Mouse (Mus musculus): Measurements from ENCODE around the gene Shank1. TPM values are rescaled to one million over a fixed set of nuclear protein-coding genes. Genes with fewer than 3 reads are reported as not detected.
"Not testable (repeated sequence)": the region's sequence is repeated elsewhere in the genome, so short reads cannot be mapped to it uniquely, and the experiment has no call there.

Gene Shank1
- total RNA-seq (2022) = under 1 TPM; 0.17 to 0.43 (median 0.34) TPM

DNA sequence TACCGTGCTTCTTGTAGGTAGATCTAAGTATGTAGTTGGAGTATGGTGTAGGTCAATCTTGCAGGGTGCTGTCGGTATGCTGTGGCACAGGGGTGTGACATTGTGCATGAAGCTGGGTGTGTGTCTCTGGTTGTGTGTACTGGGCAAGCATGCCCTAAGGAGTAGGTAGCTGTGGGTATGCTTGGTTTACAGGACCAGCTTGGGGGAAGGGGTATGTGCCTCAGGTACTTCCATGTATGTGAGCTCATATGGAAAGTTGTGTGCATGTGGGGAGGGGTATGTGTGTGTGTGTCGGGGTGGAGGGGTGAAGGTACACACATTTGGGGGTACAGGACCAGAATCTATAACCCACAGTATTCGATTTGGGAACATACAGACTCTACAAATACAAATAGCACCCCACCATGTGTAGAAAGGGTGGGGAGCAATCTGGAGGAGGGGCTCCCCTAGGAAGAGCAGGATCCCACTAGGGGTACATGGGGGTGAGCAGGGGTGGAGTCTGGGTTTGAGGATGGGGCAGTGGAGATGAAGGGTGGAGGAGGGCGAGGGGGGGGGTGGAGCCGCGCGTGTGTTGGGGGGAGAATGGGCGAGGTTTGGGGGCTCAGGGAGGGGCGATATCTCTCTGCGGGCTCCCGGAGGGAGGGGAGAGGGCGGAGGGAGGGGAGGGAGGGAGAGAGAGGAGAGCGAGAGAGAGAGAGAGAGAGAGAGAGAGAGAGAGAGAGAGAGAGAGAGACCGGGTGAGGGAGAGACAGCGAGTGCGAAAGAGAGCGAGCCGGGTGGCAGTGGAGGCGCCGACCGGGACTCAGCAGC lies at the start of gene Shank1:
TSS of gene Shank1 (plus strand) at position 779 of the 810 bp plus-strand sequence.
- DNase-seq (ENCODE audit: low spot score in 2 of 2) = no peak

DNA sequence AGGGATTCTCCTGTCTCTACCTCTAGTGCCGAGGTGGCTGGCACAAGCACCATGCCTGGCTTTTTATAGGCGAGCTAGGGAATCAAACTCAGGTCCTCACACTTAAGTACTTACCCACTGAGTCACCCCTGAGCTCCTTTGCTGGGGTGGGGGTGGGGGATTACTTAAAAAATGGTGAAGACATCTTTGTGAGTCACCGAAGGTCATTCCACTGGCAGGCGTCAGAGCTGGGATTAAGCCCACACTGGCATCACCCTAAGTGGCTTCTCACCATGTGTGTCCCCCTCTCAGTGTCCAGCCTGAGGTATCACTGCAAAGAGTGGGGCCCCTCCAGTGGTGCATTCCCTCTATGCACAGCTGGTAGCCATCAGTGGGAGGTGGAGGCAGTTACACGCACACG lies 49.6 kb upstream of the Shank1 start:
- DNase-seq (ENCODE audit: low spot score in 2 of 2) = no peak

- DNase-seq (ENCODE audit: low spot score in 2 of 2) = no peak
Measured at GRCm38 (mm10) chr7:44261147-44261546, 48.9 kb upstream of the Shank1 start, which contains the start of gene Gm15517. Gene Gm15517, plus strand, starts transcription at chr7:44261447.

DNA sequence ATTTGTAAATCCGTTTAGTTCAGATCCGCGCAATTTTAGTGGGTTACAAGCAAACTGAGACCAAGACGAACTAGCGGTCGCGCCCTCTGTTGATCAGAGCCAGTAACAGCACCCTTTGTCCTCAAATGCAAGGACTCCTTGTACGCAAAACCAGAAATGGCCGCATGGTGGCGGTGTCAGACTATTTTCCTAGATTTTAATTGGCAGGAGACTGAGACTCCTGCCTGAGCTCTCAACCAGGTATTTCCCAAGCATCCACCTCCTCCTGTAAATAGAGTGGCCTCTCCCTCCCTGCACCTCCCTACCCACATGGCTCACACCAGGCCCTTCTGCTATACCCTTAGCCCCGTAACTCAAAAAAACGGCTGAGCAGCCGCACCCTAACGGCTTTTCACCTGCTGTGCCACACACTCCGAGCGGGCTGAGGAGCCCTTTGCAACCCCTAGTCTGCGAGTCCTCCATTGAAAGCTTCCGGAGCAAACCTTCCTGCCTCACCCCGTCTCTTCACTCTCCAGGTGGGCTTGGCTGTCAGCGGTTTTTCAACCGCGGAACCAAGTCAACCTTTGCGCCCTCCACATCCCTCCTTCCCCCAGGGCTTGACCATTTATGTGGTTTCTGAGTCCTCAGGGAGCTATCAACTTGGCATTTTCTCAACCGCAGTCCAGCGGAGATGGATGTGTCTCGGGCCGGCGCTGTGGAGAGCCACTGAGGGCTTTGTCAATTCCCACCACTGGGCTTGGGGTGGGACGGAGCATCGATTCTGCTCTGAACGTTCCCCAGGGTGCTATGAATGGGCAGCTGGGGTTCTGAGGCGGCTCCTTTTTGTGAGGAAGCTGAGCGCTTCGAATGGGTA lies 47.0 kb upstream of the Shank1 start:
- DNase-seq (ENCODE audit: low spot score in 2 of 2) = peak; percentile 87

DNA sequence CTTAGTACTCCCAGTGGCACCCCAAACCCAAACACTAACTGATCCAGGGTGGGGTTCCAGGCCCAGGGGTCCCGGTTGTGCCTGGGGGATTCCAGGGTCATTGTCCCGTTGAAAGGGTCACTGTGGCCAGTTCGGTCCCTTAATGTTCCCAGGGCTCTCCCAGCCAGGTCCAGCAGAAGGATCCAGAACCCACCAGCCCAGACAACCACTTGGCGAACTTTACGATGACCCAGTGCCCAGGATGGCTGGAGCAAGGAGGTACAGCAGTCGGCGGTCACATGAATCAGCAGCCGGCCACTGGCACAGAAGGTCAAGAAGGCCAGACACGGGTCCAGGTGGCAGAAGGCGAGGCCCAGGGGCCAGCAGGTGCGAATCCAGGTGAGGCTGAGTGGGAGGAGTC lies 41.9 kb upstream of the Shank1 start:
- DNase-seq (ENCODE audit: low spot score in 2 of 2) = no peak

GRCm38 (mm10) chr7:44269397-44269796 lies 40.7 kb upstream of the Shank1 start:
- DNase-seq (ENCODE audit: low spot score in 2 of 2) = no peak

- DNase-seq (ENCODE audit: low spot score in 2 of 2) = no peak
Measured at GRCm38 (mm10) chr7:44271309-44271708, 38.7 kb upstream of the Shank1 start.

- DNase-seq (ENCODE audit: low spot score in 2 of 2) = no peak
Measured at GRCm38 (mm10) chr7:44272546-44272945, 37.5 kb upstream of the Shank1 start.

- no peak for DNase-seq (ENCODE audit: low spot score in 2 of 2)
Measured at GRCm38 (mm10) chr7:44273446-44273845, 36.6 kb upstream of the Shank1 start.

DNA sequence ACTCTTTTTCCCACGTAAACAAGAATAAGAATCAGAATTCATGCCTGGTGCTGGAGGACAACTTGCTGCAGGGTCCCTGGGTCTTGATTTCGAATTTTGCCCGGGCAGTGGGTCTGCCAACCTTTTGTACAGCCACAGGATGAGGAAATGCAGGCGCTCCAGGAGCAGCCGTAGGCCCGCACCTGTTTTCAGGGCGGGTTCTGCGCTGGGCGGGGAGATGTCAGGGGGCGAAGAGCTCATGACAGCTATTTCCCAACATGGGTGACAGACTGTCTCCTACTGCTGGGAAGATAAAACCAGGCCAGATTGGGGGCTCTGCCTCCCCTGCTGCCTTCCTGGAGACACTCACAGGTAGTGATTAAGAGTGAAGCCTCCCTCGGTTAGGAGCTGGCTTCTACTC lies 36.0 kb upstream of the Shank1 start:
- no peak for DNase-seq (ENCODE audit: low spot score in 2 of 2)

GRCm38 (mm10) chr7:44275546-44275945 lies 34.5 kb upstream of the Shank1 start:
- no peak for DNase-seq (ENCODE audit: low spot score in 2 of 2)

GRCm38 (mm10) chr7:44276461-44277249 lies 33.4 kb upstream of the Shank1 start:
- no peak for DNase-seq (ENCODE audit: low spot score in 2 of 2)

DNA sequence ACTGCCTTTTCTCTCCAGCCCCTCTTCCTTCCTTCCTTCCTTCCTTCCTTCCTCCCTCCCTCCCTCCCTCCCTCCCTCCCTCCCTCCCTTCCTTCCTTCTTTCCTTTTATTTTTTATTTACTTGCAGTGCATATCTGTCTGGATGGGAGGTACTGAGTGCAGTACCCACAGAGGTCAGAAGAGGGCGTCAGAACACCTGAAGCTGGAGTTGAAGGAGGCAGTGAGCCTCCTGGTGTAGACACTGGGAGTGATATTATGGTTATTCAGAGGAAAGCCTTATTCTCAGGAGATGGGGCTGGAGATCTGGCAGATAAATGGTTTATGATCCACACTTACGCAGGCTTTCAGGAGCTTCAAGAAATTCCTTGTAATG lies 32.8 kb upstream of the Shank1 start:
- DNase-seq (ENCODE audit: low spot score in 2 of 2) = no peak

GRCm38 (mm10) chr7:44280959-44281358 lies 29.1 kb upstream of the Shank1 start:
- no peak for DNase-seq (ENCODE audit: low spot score in 2 of 2)

DNA sequence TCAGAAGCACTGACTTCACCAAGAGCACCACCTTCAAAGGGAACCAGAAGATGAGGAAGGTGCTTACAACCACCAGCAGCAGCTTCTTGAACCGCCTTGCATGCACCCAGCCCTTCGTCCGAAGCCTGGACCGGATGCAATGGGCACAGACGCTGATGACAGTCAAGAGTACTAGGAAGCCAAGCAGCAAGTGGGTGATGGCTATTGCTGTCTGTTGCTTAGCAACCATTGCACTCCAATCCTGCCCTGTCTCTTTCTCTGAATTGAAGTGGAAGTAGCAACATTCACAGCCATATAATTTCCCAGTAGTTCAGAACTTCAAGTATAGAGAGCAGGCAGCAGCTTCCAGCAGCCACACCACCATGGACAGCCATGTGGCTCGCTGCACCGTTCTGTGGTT lies 28.5 kb upstream of the Shank1 start:
- DNase-seq (ENCODE audit: low spot score in 2 of 2) = no peak

DNA sequence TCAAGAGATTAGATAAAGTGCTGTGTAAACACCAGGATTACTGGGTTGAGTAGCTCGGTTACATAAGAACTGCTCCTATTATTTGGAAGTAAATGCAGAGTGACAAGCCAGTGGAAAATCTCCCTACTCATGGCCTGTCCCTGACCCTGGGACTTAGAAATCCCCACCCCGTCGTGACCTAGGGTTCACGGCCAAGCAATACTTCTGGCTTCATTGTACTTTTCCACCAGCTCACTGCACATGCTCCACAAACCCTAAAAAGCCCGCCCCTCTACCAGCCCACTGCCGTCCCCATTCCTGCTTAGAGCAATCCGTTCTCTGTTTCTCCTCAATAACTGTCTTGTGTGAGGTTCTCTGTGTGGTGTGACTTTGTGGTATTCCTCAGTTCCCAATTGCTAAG lies 22.3 kb upstream of the Shank1 start:
- no peak for DNase-seq (ENCODE audit: low spot score in 2 of 2)

DNA sequence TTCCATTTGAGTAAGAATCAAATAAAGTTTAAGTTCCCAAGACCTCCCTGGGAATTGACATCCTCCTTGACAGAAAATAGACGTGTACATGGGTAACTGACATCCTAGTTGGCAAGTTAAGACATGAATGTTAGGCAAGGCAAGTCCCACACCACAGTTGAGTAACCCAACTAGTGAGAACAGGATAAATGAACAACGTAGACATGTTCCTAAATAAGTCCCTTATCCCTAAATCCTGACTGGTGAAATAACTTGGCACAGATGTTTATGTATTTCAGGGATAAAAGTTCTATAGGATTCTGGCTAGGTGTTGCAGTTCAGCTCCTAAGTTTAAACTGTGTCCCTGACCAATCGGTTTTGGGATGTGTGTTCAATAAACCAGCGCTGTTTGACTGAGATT lies 19.1 kb upstream of the Shank1 start:
- DNase-seq (ENCODE audit: low spot score in 2 of 2) = no peak

GRCm38 (mm10) chr7:44291418-44291817 lies 18.6 kb upstream of the Shank1 start:
- no peak for DNase-seq (ENCODE audit: low spot score in 2 of 2)

- DNase-seq (ENCODE audit: low spot score in 2 of 2) = not testable (repeated sequence)
Measured at GRCm38 (mm10) chr7:44297501-44297900, 12.6 kb upstream of the Shank1 start.

DNA sequence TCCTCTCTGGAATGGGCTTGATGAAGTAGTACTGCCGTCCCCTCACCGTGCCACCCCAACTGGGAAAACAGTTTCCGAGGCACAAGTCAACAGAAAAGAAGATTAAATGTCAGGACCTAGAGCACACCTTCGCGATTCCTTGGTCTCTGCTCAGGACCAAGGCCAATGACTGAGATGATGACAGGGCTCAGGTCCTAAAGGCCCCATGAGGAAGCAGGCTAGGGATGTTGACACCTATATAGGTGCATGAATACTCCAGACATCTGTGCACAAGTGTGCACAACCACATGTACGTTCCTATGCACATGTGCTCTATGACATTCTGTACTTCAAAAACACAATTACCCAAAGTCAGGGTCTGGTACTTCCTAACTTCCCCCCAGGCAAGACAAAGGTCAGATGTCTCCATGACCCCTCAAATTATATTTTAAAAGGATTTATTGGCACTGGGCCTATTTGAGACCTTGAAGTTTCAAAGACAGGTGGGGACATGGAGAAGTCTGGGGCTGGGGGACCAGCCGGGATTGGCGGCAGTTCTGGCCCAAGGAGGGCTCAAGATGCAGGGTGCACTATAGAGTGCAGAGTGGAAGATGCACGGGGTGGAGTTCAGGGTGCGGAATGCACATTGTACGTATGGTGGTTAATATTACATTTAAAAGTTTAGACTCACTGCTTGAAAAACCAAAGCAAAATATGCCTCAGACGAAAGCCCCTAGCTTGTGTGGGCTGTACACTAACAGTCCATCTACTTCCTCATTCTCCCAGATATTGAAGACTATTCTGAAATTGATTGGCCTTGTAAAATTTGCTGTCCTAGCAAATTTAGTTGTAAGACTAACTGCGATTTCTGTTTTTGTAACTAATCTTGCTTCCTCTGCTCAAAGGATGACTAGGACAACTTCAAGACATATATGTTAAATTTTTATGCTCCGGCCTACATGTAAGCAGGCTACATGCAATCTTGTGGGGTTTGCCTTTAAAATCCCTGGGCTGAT lies 6.4 kb upstream of the Shank1 start:
- DNase-seq (ENCODE audit: low spot score in 2 of 2) = no peak

DNA sequence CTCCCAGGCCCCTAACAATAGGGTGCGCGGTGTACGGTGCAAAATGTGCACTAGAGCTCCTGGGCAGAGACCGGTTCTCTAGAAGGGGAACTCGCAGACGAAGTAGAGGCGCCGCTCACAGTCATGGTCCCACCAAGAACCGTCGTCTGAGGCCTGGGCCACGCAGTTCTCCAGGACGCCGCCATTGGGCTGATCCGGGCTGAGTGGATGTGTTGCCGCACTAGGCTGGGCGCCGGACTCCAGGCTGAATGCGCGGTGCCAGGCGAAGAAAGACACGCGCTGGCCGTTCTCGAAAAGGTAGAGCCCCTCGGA lies 5.6 kb upstream of the Shank1 start:
- no peak for DNase-seq (ENCODE audit: low spot score in 2 of 2)

Data from gastrocnemius, adult 8-10 months (tissue).